Mouse (Mus musculus) lung, embryonic 15.5 days (tissue): ENCODE results near the gene 2210408I21Rik. TPM values are rescaled to one million over a fixed set of nuclear protein-coding genes. Genes with fewer than 3 reads are reported as not detected.
A peak's percentile ranks its signal among the peaks of the same experiment; 100 is the strongest.

Experiments used
- ATAC-seq: fragments of 200-750 bp; cut with Nextera tagmentation; 2 replicates; pipeline ENCODE4 v1.8.0; 2017; ENCODE audit warnings: moderate number of reproducible peaks, borderline replicate concordance; ENCODE audit not compliant: low FRiP score, low TSS enrichment; ENCODE audit errors: extremely low read depth
- H3K27ac ChIP-seq: fragments of 300-500 bp; sonication (generic); 2 replicates; pipeline ENCODE4 v1.5.1; 2015; ENCODE audit warnings: moderate library complexity, mild to moderate bottlenecking, inconsistent platforms
- H3K27me3 ChIP-seq: fragments of 300-500 bp; sonication (generic); 2 replicates; pipeline ENCODE4 v1.6.1; 2015; ENCODE audit warnings: inconsistent platforms
- H3K36me3 ChIP-seq: fragments of 300-500 bp; sonication (generic); 2 replicates; pipeline ENCODE4 v1.6.1; 2015; ENCODE audit warnings: inconsistent platforms
- H3K4me1 ChIP-seq: fragments of 300-500 bp; sonication (generic); 2 replicates; pipeline ENCODE4 v1.6.1; 2015; ENCODE audit warnings: inconsistent platforms
- H3K4me2 ChIP-seq: fragments of 300-500 bp; sonication (generic); 2 replicates; pipeline ENCODE4 v1.6.1; 2015; ENCODE audit warnings: inconsistent platforms, mild to moderate bottlenecking, moderate library complexity
- H3K4me3 ChIP-seq: fragments of 300-500 bp; sonication (generic); 2 replicates; pipeline ENCODE4 v1.5.1; 2015; ENCODE audit warnings: mild to moderate bottlenecking, inconsistent platforms
- H3K9ac ChIP-seq: fragments of 300-500 bp; sonication (generic); 2 replicates; pipeline ENCODE4 v1.6.1; 2015; ENCODE audit warnings: inconsistent platforms
- H3K9me3 ChIP-seq: fragments of 300-500 bp; sonication (generic); 2 replicates; pipeline ENCODE4 v1.6.1; 2016; ENCODE audit warnings: inconsistent platforms
- WGBS: fragments of 180-500 bp; shearing (Covaris S2); methylation state at CpG from one replicate; pipeline ENCODE4 v1.1.7; 2015; 5-methylcytosine and 5-hydroxymethylcytosine counted together
- polyA plus RNA-seq: library from polyadenylated mRNA; unstranded; fragments of >200 nt; fragmentation: Nextera tagmentation; extraction: Ambion mirVana; gene quantifications from 2 replicates; pipeline ENCODE4 v1.2.1, GENCODE M21; 2015

The 2210408I21Rik gene
- polyA plus RNA-seq, 1 experiment from 2014 or later = 10.3 TPM

- Histone ChIP-seq H3K27me3 (no peaks in the 10 kb centered on the region), H3K4me2 (no peak overlapping the region), H3K27ac (no peak overlapping the region), H3K36me3 (no peaks in the 10 kb centered on the region), H3K4me1 (no peaks in the 10 kb centered on the region), H3K4me3 (no peak overlapping the region), H3K9me3 (no peaks in the 10 kb centered on the region), H3K9ac (no peak overlapping the region)
- ATAC-seq = no peak
- WGBS = 68% methylated on average over 2 of the region's 2 CpGs
Observed at GRCm38 (mm10) chr13:77400762-77401161, 265.4 kb downstream of the 2210408I21Rik start.

GRCm38 (mm10) chr13:77408530-77408929 is 273.2 kb downstream of the 2210408I21Rik start:
- H3K27ac ChIP-seq = no peak overlapping the region
- H3K4me2 ChIP-seq = no peak overlapping the region
- ATAC-seq = no peak
- no peaks in the 10 kb centered on the region for H3K36me3 ChIP-seq
- H3K4me1 ChIP-seq = no peaks in the 10 kb centered on the region
- H3K9ac ChIP-seq = no peak overlapping the region
- no peak overlapping the region for H3K4me3 ChIP-seq
- WGBS = 77% methylated on average over 3 of the region's 3 CpGs
- no peaks in the 10 kb centered on the region for H3K27me3 ChIP-seq
- H3K9me3 ChIP-seq = no peaks in the 10 kb centered on the region

DNA sequence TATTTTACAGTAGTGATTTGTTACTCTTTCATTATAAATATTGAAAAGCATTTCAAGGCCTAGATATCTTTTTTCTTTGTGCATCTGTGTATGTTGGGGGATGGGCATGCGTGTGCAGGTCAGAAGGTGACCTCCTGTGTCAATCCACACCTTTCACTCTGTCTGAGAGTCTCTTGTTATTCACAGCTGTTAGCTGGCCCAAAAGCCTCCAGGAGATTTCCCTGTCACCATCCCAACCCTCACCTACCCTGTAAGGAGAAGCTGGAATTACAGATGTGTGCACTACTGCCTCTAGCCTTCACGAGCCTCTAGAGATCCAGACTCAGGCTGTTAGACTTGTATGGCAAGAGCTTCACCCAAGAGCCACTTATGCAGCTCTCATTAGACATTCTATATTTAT is 274.5 kb downstream of the 2210408I21Rik start:
- 22% methylated on average over 2 of the region's 2 CpGs for WGBS

GRCm38 (mm10) chr13:77412829-77413228 is 277.5 kb downstream of the 2210408I21Rik start:
- Histone ChIP-seq H3K4me2 (no peak overlapping the region), H3K4me1 (no peaks in the 10 kb centered on the region), H3K27ac (no peak overlapping the region), H3K27me3 (no peaks in the 10 kb centered on the region), H3K9ac (no peak overlapping the region), H3K9me3 (no peaks in the 10 kb centered on the region), H3K36me3 (no peaks in the 10 kb centered on the region), H3K4me3 (no peak overlapping the region)
- WGBS = 87% methylated on average over 2 of the region's 2 CpGs
- no peak for ATAC-seq

More for the DNA sequence above, 274.5 kb downstream of the 2210408I21Rik start:
- Histone ChIP-seq H3K9me3 (no peaks in the 10 kb centered on the region), H3K27ac (no peak overlapping the region), H3K4me1 (no peaks in the 10 kb centered on the region), H3K4me3 (no peak overlapping the region), H3K27me3 (no peaks in the 10 kb centered on the region), H3K36me3 (no peaks in the 10 kb centered on the region), H3K9ac (no peak overlapping the region), H3K4me2 (no peak overlapping the region)
- 0 out of 2 replicates have a peak, but pooled peaks have one; percentile 39 for ATAC-seq

GRCm38 (mm10) chr13:77450007-77450567 is 314.7 kb downstream of the 2210408I21Rik start:
- no peaks in the 10 kb centered on the region for H3K27me3 ChIP-seq
- H3K4me1 ChIP-seq = no peaks in the 10 kb centered on the region
- no peak overlapping the region for H3K4me2 ChIP-seq
- 81% methylated on average over 5 of the region's 5 CpGs for WGBS
- no peak for ATAC-seq
- H3K36me3 ChIP-seq = no peaks in the 10 kb centered on the region
- H3K4me3 ChIP-seq = no peak overlapping the region
- no peaks in the 10 kb centered on the region for H3K9me3 ChIP-seq
- H3K27ac ChIP-seq = no peak overlapping the region
- H3K9ac ChIP-seq = no peak overlapping the region

- Histone ChIP-seq H3K27ac (no peak overlapping the region), H3K4me3 (no peak overlapping the region), H3K27me3 (no peaks in the 10 kb centered on the region), H3K4me1 (no peaks in the 10 kb centered on the region), H3K9me3 (no peaks in the 10 kb centered on the region), H3K9ac (no peak overlapping the region), H3K36me3 (no peaks in the 10 kb centered on the region), H3K4me2 (no peak overlapping the region)
- WGBS = 84% methylated on average over 3 of the region's 3 CpGs
- ATAC-seq = no peak
Observed at GRCm38 (mm10) chr13:77470093-77470621, 334.8 kb downstream of the 2210408I21Rik start.

DNA sequence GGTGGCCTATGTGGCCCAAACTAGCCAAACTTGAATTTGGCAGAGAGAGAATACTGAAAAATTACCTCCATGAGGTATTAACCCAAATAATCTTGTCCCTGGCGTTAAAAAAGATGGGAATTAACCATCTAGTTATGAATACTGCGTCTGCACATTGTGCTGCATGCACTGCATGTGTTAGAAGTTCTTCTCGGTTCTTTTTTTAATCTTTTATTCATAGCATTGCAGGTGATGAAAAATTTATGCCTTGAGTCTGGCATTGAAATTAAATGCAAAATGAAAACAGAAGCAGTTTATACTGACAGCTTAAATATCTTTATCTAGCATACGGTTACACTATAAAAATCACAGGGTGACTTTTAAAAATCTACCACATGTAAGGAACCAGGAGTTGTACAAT is 341.1 kb downstream of the 2210408I21Rik start:
- no peak for ATAC-seq

GRCm38 (mm10) chr13:77478425-77479119 is 343.2 kb downstream of the 2210408I21Rik start:
- Histone ChIP-seq H3K27ac (no peak overlapping the region), H3K36me3 (no peaks in the 10 kb centered on the region), H3K4me1 (no peaks in the 10 kb centered on the region), H3K9ac (no peak overlapping the region), H3K4me2 (no peak overlapping the region), H3K9me3 (no peaks in the 10 kb centered on the region), H3K27me3 (no peaks in the 10 kb centered on the region), H3K4me3 (no peak overlapping the region)
- 51% methylated on average over 6 of the region's 6 CpGs for WGBS
- no peak for ATAC-seq

More for the DNA sequence above, 341.1 kb downstream of the 2210408I21Rik start:
- no peaks in the 10 kb centered on the region for H3K9me3 ChIP-seq
- no peaks in the 10 kb centered on the region for H3K4me1 ChIP-seq
- WGBS = 87% methylated on average over 4 of the region's 4 CpGs
- no peak overlapping the region for H3K27ac ChIP-seq
- H3K36me3 ChIP-seq = no peaks in the 10 kb centered on the region
- H3K4me2 ChIP-seq = no peak overlapping the region
- no peak overlapping the region for H3K4me3 ChIP-seq
- H3K9ac ChIP-seq = no peak overlapping the region
- no peaks in the 10 kb centered on the region for H3K27me3 ChIP-seq

DNA sequence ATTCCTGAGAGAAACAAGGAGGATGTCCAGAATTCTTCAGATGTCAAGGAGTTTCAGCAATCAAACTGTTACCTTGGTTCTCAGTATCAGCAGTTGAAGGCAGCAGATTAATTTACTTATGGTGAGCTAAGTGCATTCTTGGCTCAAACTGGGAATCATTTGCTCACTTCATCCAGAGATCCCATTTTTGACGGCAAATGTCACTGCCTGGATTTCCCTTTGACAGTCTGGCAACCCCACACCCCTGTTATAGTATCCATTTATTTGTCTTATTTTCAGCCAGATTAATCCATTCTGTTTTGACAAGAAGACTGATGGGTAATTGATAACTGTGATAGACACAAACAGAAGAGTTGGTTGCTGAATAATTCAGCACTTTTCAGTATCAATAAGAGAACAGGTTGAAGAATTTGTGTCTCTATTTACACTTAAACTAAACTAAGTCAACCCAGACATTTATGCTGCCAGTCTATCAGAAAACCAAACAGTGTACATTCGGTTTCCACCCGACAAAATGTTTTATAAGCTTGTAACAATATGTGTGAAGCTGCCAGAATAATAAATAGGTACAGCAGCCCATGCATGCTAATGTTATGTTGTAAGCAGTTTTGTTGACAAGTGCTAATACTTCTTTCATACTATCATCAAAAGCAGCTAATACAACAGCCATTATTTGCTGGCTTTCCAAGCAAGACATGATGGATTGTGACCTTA is 354.8 kb downstream of the 2210408I21Rik start:
- no peak for ATAC-seq
- Histone ChIP-seq H3K9me3 (no peaks in the 10 kb centered on the region), H3K4me2 (no peak overlapping the region), H3K27me3 (no peaks in the 10 kb centered on the region), H3K9ac (no peak overlapping the region), H3K4me3 (no peak overlapping the region), H3K4me1 (no peaks in the 10 kb centered on the region), H3K36me3 (no peaks in the 10 kb centered on the region), H3K27ac (no peak overlapping the region)
- WGBS = 37% methylated on average over 3 of the region's 3 CpGs

DNA sequence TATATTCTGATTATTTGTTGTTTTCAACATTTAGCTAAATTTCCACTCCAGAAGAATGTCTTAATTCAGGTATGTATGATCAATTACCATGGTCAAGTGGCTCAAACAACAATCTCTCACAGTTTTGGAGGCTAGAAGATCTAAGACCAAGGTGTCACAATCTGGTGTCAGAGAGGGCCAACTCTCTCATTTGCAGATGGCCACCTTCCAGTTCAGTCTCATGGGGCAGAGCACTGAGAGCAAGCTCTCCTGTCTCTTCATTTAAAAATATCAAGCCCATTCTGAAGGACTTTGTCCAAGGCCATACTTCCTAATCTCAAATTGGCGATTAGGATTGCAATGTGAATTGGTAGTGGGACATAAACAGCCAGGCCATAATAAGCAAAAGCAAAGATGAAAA is 378.7 kb downstream of the 2210408I21Rik start:
- ATAC-seq = no peak
- Histone ChIP-seq H3K27ac (no peak overlapping the region), H3K36me3 (no peaks in the 10 kb centered on the region), H3K4me1 (no peaks in the 10 kb centered on the region), H3K9ac (no peak overlapping the region), H3K9me3 (no peaks in the 10 kb centered on the region), H3K4me3 (no peak overlapping the region), H3K27me3 (no peaks in the 10 kb centered on the region), H3K4me2 (no peak overlapping the region)
- 79% methylated on average over 1 of the region's 1 CpGs for WGBS

DNA sequence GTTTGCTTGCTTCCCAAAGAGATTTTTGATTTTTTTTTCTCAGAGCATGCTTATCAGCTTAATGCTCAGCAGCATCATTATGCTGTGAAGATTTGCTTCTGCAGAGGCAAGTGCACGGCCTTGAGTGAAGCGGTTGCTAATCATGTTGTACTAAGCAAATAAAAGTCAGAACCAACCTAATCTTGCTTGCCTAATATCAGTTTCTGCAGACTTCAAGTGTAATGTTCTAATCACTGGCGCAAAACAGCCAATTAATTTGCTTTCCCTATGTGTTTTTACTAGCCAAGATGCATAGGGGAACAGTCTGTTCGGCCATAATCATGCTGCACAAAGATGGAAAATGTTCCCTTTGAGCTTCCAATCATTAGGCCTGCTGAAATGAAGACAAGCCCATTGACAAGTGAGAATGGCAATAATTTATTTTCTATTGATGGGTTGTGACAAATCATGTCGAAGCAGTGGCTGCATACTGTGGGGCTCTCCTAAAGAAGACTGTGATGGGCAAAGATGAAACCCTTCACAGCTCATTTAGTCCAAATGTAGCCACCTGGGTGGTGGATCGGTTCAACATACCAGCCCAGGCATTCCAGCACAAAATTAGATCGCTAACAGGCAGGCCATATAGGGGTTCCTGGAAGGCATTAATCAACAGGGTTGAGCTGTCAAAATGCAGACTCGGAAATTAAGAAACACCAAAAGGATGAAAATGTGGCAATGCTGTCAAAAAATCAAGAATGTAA is 393.8 kb downstream of the 2210408I21Rik start:
- WGBS = 64% methylated on average over 8 of the region's 8 CpGs
- no peaks in the 10 kb centered on the region for H3K4me1 ChIP-seq
- H3K9me3 ChIP-seq = no peaks in the 10 kb centered on the region
- ATAC-seq = no peak
- H3K36me3 ChIP-seq = no peaks in the 10 kb centered on the region
- no peak overlapping the region for H3K4me2 ChIP-seq
- no peak overlapping the region for H3K9ac ChIP-seq
- H3K27ac ChIP-seq = no peak overlapping the region
- no peak overlapping the region for H3K4me3 ChIP-seq
- no peaks in the 10 kb centered on the region for H3K27me3 ChIP-seq
